Mouse (Mus musculus): ENCODE data around the gene Zfp612. TPM values are rescaled to one million over a fixed set of nuclear protein-coding genes. Genes with fewer than 3 reads are reported as not detected.

The Zfp612 gene
- 2.9 TPM for polyA plus RNA-seq (2017; shearing (Covaris generic))

DNA sequence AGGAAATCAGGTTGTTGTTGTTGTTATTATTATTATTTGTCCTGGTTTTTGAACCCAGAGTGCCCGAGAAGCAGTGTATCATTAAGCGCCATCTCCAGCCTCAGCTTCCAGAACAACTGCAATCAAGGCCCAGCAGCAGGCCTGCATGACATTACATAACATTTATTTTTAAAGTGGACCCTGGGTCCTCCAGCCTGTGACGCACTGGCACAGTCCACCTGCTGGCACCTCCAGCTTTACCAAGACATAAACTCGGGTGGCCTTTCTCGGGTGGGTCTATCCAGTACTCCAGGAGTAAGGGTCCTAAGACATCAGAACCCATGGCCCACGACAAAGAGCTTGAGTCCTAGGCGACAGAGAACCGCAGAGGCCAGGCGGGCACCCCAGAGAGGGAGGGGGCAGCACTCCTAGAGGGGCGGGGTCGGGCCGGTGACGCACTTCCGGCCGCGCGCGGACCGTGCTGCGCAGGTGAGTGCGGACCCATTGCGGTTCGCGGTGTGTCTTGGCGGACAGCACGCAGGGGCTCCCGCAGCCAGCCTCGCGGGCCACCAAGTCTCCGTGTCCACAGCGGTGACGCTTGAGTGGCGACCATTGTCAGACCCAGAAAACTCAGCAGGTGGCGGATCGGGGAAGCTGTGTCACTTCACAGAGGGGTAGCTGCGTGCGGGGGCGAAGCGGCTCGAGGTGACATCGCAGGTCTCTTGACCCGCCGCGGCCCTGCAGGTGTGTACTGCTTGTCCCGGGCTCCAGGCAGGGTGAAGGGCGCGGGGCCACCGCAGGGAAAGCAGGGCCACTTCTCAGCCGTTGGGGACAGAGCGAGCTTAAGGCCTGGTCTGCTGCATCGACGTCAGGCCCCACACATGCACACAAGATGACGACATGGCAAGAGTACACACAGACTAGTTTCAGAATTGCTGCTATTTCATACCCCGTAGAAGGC, at the start of gene Zfp612:
TSS of gene Zfp612 (plus strand) at position 465 of the 940 bp plus-strand sequence.

DNA sequence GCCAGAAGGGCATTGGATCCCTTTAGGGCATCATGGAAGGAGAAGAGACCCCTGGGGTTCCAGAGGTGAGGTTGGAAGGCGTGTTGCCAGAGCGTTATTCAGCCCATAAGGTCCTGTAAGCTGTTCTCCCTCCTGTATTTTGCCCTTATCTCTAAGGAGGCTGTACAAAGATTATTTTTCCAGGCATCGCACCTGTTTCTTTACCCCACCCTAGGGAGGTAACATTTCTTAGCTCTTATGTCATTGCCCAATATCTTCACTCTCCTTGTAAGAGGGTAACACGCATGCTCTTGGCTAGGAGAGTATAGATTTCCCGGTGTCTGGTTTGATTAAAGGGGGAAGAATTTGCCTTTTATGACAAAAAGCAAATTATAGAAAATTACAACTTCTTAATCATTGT, 39.9 kb upstream of the Zfp612 start, which contains the start of gene Chst4:
TSS of gene Chst4 (minus strand) at position 82 of the 400 bp plus-strand sequence.

DNA sequence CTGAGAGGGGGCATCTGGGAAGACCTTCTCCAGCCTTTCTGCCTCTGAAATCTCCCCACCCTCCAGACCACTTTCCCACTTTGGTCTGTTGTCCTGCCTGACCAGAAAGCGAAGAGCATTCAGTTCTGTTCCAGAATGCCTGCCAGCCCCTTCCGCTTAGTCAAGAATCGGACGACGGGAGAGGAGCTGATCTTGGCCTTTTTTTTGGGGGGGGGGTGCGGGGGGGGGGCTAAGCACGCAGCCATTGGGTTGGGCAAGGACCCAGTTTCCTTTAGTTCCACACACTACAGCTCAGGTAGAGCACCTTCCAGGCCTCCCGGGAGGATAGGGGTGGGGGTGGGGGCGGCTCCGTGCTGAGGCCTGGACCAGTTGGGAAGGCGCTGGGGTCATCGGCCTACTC, 21.4 kb downstream of the Zfp612 start, which contains the start of gene Gm21964:
TSS of gene Gm21964 (plus strand) at position 301 of the 400 bp plus-strand sequence.

DNA sequence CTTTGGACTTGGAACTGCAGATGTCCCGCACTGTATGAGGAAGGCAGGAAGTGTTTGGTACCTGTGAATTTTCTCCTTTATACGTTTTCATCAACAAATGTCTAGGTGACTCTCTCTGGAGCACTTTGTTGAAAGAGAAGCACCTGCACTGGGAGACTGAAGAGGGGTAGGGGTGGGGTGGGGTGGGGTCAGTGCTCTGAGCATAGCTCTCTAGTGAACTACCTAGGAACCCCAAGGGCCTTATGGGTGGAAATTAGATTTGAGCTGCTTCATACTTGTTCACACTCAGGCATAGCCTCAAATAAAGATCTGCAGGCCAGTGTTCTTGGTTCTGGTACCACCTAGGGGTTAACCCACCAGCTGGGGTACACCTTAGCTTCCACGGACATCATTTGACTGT, 23.1 kb downstream of the Zfp612 start, which contains the start of gene Gm17720:
TSS of gene Gm17720 (minus strand) at position 101 of the 400 bp plus-strand sequence.

Other genes starting within 250 kb of the Zfp612 start
- 0.67 TPM for gene Phlpp2, start 211.2 kb upstream of the Zfp612 start, polyA plus RNA-seq (2017; shearing (Covaris generic))
- gene Marveld3, start 117.5 kb upstream of the Zfp612 start, polyA plus RNA-seq (2017; shearing (Covaris generic)), result 0.17 TPM
- not detected for gene Tat, start 89.3 kb upstream of the Zfp612 start, polyA plus RNA-seq (2017; shearing (Covaris generic))
- not detected for gene Chst4, start 40.0 kb upstream of the Zfp612 start, polyA plus RNA-seq (2017; shearing (Covaris generic))
- not detected for gene Gm21964, start 21.5 kb downstream of the Zfp612 start, polyA plus RNA-seq (2017; shearing (Covaris generic))
- not detected for gene Gm17720, start 23.0 kb downstream of the Zfp612 start, polyA plus RNA-seq (2017; shearing (Covaris generic))
- gene Calb2, start 88.5 kb downstream of the Zfp612 start, polyA plus RNA-seq (2017; shearing (Covaris generic)), result not detected
- gene Cmtr2, start 135.9 kb downstream of the Zfp612 start, polyA plus RNA-seq (2017; shearing (Covaris generic)), result 14.7 TPM
- gene Hydin, start 187.2 kb downstream of the Zfp612 start, polyA plus RNA-seq (2017; shearing (Covaris generic)), result not detected